Mouse (Mus musculus): Measurements from ENCODE around the gene B4galt7. TPM values are rescaled to one million over a fixed set of nuclear protein-coding genes. Genes with fewer than 3 reads are reported as not detected.
"Not testable (repeated sequence)": the region's sequence is repeated elsewhere in the genome, so short reads cannot be mapped to it uniquely, and the experiment has no call there.

B4galt7 gene
- total RNA-seq (2015; ENCODE audit: low replicate concordance) (0.77 and 0.84 TPM in 2 replicates), total RNA-seq (2017; ENCODE audit: low replicate concordance) (0.42 and 4.3 TPM in 2 replicates)

DNA sequence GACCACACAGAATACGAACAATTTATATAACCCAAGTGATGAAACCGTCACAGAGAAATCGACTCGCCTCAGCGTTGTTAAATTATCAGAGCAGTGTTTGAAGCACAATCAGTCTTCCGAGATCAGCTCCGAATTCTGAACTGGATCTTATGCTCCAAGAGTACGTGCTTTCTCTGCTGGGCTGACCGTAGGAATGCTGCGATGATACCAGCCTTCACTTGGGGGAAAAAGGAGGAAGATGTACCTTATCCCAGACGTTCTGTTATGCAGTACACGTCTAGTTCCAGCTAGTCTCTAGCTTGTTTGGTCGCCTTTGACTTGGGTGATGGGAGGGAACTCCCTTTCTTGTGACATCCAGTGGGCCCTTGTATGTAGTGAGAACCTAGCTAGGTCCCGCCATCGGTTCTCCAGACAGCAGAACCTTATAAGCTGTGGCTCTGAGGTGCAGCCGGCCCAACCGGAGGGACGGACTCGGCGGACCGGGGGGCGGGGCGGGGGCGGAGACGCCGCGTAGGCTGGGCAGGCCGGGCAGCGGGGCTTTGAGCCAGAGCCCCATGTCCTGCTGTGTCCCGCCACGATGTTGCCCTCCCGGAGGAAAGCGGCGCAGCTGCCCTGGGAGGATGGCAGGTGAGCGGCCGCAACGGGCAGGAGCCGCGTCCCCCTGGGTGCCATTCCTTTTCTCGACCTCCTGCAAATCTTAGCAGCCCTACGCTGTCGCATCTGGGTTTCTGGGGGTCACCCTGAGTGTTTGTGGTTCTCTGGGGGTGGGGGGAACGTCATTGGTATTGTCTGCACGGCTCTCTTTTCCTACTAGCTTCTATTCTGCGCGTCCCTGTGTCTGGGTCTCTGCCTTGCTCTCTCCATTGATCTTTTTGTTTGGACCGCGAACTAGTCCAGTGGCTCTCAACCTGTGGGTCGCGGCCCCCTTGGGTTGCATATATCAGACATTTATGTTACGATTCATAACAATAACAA is at the start of gene B4galt7:
Gene B4galt7 (plus strand): TSS at position 331 of the 975 bp plus-strand sequence.
- ATAC-seq (replicated peaks; ENCODE audit: low FRiP score, poor library complexity, severe bottlenecking), result peak; percentile 95

DNA sequence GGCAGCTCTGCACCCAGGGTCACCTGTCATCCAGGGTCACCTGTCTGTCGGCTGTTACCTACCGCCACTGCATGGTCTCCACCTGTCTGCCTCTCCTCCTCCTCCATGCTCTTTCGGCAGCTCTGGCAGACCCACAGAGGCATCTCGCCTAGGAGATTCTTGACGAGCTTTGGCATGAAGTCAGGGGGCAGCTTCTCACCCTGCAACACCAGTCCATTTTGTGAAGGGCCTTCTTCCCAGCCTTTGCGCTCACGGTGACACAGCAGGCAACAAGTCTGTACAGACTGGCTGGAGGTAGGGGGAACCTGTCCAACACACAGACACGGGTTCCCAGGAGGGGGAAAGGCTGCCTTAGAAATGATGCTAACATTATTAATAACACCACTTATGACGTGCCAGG is 43.8 kb upstream of the B4galt7 start:
- no peak for ATAC-seq (replicated peaks; ENCODE audit: low FRiP score, poor library complexity, severe bottlenecking)

DNA sequence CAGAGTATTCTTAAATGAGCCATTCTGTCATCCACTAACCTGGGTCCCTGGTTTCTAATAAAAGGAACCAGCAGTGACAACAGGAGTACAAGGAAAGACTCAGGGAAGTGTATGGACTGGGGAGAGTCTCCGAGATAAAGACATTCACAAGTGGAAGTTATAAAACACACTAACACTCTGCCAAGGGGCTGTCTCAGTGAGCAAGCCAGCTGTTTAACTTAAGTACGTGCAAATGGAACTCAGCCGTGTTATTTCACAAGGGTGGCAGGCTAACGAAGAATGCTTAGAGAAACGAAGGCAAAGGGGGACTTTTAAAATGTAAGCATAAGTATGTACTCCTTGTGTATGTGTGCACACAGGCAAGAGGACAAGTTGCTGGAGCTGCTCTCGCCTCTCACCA is 42.2 kb upstream of the B4galt7 start:
- no peak for ATAC-seq (replicated peaks; ENCODE audit: low FRiP score, poor library complexity, severe bottlenecking)

DNA sequence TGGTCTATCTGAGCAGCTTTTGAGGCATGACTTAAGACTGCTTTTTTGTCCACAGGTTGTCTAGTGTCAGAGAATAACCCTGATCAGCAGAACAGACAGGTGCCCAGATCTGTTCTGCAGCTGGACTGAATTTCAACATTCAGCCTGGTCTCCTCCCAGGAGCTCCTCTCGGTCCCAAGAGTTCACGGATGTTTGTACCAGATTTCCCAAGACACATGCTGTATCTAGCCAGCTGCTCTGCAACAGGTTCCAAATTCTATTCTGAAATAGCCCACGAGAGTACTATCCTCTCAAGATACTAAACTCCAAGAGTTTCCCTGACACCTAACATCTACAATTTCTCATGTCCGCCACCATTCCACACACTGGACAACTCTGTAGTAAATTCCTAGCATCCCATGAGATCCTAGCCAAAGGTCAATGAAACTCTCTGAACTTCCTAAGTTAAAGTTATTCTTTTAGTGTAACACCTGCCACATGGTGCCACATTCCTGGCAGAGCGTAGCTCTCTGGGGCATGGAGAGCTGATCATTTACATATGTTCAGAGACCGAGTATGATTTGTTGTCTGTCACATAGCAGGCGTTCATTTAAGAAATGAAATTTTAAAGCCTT is 36.3 kb upstream of the B4galt7 start:
- ATAC-seq (replicated peaks; ENCODE audit: low FRiP score, poor library complexity, severe bottlenecking), result no peak

DNA sequence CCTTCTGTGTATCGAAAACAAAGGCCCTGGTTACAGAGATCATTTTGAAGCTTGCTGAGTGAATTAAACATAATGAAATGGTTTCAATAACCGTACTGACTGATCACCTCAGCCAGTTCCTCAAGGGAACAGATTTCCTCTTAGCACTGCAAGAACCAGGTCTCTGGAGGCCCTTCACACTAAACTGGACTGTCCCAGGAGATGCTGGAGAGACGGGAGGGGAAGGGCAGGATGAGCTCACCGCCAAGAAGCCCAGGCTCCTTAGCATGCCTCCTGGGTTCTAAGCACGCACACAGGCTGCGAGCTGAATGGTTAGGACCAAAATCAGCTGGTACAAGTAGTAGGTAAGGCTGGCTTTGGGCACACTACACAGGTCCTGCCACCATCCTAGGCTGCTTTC is 32.7 kb upstream of the B4galt7 start:
- no peak for ATAC-seq (replicated peaks; ENCODE audit: low FRiP score, poor library complexity, severe bottlenecking)

DNA sequence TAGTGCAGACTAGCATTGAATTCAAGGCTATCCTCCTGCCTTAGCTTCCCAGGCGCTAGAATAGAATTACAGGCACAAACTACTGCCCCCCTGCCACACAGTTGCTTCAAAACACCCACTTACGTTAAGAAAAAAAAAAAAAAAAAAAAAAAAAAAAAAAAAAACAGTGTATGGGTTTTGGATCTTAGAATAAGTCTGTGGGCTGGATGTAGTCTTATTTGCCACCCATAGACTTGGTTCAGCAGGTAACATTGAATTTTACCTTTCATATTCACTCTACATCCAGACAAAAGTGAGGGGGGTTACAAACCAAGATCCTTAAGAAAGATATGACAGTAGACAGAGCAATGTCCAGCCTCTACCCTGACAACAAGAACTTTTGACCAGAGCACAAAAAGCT is 31.7 kb upstream of the B4galt7 start:
- ATAC-seq (replicated peaks; ENCODE audit: low FRiP score, poor library complexity, severe bottlenecking), result no peak

DNA sequence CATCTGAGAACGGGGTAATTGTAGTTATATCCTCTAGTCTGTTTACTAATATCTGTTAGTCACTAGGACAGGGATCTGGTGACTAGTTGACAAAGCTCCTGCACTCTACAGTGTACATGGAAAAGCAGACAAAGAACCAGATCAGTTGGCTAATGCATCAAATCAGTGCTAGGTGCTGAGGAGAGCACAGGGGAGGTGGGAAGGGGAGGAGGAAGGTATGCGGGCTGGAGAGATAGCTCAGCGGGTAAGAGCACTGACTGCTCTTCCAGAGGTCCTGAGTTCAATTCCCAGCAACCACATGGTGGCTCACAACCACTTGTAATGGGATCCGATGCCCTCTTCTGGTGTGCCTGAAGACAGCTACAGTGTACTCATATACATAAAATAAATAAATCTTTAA is 31.2 kb upstream of the B4galt7 start:
- ATAC-seq (replicated peaks; ENCODE audit: low FRiP score, poor library complexity, severe bottlenecking), result not testable (repeated sequence)

DNA sequence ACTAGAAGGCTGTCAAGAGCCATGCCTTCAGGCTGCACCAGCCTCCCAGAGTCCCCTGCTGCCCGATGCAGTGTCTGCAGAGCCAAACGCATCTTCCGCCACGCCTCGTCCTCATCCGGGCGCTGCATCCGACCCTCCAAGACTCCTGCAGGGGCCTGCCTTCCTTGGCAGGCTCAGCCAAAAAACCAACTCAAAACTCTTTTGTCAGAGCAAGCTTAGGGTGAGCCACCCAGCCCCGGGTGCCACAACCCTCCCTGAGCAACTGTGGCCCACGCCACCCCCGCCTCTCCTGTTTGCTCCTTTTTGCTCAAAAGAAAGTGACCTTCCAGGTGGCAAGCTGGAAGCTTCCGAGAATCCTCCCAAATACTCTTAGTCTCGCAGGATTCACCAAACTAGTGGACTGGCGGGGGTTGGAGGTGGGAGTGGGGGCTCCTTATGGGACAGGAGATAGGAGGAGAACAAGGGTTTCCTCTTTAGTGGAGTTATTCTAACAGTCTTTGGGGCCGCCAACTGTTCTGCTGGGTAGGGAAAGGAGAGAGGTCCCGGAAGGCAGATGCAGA is 29.9 kb upstream of the B4galt7 start:
- 0 out of 2 replicates have a peak, but pooled peaks have one; percentile 8 for ATAC-seq (replicated peaks; ENCODE audit: low FRiP score, poor library complexity, severe bottlenecking)

DNA sequence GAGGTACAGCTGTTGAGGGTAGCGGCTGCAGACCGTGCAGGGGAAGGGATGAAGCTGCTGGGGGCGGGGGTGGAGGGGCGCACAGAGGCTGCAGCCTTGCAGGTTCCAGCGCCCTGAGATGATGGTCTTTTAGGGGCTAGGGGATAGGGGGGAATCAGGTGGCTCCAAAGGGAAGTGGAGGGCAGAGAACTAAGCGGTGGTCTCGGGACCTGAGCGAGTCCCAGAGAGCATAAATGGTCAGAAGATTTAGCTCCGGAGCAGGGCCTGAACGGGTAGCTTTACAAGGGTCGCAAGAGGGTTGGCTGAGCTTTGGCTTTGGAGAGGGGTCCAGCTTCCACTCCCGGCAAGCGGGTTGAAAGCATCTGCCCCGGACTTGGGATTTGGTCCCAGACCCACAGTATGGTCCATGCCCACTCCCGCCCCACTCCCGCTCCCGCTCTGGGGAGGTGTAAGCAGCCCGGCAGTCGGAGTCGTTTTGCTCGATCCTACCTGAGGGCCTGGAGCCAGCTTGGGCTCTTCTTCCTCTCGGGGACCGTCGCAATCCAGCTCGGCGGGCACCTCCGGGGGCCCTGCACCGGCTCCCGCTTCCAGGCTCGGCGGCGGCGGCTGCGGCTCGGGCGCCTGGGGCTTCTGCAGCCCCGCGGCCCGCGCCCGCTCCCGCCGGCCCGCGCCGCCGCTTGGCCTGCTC is 29.3 kb upstream of the B4galt7 start:
- peak; percentile 53 for ATAC-seq (replicated peaks; ENCODE audit: low FRiP score, poor library complexity, severe bottlenecking)

DNA sequence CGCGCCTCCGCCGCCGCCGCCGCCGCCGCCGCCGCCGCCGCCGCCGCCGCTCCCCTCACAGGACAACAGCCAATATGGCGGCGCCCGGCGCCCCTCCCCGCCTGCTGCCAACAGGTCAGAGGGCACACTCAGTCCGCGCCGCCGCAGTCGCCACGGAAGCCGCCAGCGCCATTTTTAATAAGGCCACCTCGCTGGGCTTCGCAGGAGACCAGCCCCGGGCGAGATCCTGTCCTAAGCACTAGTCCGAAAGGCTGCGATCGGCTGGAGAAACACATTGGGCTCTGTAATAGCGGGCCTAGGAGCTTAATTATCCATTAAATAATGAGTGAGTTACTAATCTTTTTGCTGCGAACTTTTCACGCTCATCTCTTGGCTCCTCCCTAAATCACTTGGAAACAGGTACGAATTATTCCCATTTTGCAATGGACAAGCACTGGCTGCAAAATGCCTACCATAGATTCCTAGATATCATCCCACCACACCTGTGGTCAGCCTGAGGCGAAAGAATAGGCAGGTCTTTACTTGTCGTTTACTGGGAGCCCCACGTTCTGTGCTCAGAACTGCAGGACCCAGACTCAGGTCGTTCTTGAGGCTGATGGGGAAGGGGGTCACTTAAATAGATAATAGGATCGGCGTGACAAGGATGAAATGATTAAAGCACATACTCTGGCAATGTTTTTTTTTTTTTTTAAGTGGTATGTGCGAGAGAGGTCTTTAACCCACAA is 28.5 kb upstream of the B4galt7 start, which contains the start of gene Fam193b:
Gene Fam193b (minus strand): TSS at position 94 of the 725 bp plus-strand sequence.
- peak; percentile 96 for ATAC-seq (replicated peaks; ENCODE audit: low FRiP score, poor library complexity, severe bottlenecking)

DNA sequence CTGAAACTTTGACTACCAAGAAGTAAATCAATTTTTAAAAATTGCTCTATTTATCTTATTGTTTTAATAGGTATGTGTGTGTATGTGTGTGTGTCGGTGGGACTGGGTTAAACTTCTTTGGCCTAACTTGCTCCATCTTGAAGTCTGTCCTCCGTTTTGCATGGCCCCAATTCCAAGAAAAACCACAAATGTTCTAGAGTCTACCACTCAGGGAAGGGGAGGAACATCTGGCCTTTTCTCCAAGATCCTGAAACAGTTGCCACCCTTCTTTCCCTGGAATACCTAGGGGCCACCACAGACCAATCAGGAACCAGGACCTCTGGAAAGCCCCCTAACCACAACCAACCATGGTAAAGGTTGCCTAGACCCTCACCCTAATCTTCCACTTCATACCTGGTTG is 27.7 kb upstream of the B4galt7 start:
- no peak for ATAC-seq (replicated peaks; ENCODE audit: low FRiP score, poor library complexity, severe bottlenecking)

DNA sequence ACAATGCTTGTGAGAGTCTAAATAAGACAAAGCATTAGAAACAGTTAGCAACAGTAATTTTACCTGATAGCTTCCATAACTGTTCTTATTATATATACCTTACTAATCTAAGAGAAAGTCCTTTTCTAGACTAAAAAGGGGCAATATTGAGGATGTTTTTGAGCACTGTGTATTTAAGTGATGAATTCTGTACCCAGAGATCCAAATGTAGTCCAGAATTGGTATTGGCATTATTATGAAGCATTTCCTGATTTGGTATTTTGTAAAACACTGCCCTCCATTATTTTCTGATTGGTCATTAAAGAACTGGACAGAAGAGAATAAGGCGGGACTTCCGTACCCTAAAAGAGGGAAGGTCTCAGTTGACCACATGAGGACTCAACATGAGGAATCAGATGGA is 26.3 kb upstream of the B4galt7 start, which contains the start of gene Tmed9:
Gene Tmed9 (plus strand): TSS at position 301 of the 400 bp plus-strand sequence.
- ATAC-seq (replicated peaks; ENCODE audit: low FRiP score, poor library complexity, severe bottlenecking), result no peak

DNA sequence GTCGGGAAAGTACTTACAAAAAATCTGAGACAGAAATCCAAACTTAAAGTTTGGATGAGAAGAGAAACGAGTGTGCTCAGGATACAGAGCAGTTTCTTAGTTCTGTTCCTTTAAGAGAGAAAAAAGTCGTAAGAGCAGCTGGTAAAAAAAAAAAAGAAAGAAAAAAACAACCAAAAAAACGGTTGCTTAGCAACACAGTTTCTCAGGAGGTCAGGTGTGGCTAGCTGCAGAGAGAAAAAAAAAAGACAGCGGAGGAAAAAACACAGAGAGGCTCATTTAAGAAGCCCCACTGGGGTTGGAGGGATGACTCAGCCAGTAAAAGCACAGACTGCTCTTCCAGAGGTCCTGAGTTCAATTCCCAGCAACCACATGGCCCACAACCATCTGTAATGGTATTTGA is 25.4 kb upstream of the B4galt7 start:
- no peak for ATAC-seq (replicated peaks; ENCODE audit: low FRiP score, poor library complexity, severe bottlenecking)

DNA sequence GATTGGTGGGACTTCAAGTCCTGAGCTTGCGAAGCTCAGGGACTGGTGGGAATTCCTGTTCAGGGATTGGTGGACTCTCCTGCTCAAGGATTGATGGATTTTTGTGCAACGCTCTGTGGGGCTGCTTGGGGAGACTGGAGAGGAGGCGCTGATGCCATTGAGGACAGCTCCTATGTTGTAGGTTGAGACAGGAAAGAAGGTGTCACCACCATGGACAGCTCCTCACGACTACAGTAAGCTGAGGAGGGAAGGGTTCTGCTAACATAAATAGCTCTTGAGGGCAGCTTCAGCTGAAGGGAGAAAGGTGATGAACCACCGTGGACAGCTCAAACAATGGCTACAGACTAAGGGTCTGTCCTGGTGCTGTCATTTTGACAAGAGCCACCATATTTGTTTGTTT is 23.8 kb upstream of the B4galt7 start:
- ATAC-seq (replicated peaks; ENCODE audit: low FRiP score, poor library complexity, severe bottlenecking), result no peak

DNA sequence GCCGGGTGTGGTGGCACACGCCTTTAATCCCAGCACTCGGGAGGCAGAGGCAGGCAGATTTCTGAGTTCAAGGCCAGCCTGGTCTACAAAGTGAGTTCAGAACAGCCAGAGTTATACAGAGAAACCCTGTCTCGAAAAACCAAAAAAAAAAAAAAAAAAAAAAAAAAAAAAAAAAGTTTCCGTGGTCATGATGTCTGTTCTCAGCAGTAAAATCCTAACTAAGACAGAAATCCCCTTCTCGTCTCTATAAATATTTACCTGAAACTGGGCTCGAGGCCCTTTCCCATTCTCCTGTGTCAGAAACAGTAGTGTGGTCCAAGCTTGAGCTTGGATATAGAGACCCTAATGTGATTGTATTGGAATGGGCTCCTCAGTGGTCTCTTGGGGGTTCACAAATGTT is 22.8 kb upstream of the B4galt7 start:
- not testable (repeated sequence) for ATAC-seq (replicated peaks; ENCODE audit: low FRiP score, poor library complexity, severe bottlenecking)

DNA sequence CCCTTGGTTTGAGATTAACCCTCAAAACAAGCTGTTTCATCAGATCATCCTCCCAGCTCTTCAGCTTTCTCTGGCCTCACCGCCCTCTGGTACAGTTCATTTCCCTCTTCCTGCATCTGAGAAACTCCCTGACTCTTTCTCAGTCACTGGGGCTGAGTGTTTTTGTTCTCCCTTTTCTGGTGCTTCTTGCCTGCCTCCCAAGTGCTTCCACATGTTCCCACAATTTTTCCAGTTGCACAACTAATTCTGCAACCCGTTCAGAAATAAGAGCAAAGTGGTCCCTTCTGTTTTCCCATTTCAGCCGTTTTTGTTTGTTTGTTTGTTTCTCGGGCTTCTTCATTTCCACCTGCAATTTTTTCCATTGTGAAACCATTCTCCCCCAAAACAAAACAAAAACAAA is 21.6 kb upstream of the B4galt7 start:
- no peak for ATAC-seq (replicated peaks; ENCODE audit: low FRiP score, poor library complexity, severe bottlenecking)

DNA sequence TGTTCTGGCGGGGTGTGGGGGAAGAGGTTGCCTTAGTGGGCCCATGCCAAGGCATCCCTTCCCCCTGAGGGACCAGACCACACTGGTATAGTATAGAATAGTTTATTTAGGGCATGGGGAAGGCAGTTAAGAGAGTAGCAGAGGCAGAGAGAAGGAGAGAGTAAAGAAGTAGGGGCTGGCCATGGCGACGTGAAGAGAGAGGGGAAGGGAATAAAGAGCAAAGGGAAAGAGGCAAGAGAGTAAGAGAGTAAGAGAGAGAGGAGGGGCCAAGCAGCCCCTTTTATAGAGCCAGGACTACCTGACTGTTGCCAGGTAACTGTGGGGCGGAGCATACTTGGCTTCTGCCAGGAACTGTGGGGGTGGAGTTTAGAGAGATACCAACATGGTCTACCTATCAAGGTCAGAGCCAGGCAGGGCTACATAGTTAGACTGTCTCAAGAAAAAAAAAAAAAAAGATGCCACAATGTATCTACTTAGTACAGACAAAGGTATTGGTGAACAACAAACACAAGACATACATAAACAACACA is 7.7 kb upstream of the B4galt7 start:
- ATAC-seq (replicated peaks; ENCODE audit: low FRiP score, poor library complexity, severe bottlenecking), result no peak

DNA sequence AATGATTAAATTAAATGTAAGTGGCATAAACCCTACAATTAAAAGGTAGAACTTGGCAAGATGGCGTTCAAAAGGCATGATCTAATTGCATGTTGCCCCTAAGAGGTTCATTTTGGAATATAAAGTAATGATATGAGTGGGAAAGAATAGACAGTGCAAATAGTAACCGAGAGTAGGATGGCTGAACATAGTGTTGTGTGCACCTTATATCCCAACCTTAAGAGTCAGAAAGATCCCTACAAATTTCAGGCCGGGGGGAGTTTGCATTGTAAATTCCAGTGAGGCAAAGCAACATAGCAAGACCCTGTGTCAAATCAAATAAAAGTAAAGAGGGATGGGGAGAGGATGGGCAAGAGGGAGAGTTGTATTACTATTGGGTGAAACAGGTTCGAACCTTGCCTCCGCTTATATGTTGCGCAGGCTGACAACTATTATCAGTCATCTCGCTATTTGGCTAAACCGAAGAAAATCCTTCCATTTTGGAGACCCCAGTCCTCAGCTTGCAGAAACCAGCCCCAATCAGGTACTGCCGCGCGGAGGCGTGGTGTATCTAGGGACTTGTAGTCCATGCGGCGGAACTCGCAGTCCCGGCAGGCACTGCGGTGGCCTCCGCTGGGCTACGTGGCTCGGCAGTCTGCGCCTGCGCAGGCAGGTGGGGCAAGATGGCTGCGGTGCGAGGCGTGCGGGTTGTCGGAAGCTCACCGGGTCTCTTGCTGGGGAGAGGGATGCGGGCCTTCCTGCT is 7.0 kb upstream of the B4galt7 start:
- peak; percentile 100 for ATAC-seq (replicated peaks; ENCODE audit: low FRiP score, poor library complexity, severe bottlenecking)

All from erythroblast, adult 5-6 weeks (primary cell).